Mouse (Mus musculus): Measurements from ENCODE around the gene Mfrp. TPM values are rescaled to one million over a fixed set of nuclear protein-coding genes. Genes with fewer than 3 reads are reported as not detected.

Gene Mfrp
- polyA plus RNA-seq, 1 experiment from 2014 or later: 0.18 TPM

DNA sequence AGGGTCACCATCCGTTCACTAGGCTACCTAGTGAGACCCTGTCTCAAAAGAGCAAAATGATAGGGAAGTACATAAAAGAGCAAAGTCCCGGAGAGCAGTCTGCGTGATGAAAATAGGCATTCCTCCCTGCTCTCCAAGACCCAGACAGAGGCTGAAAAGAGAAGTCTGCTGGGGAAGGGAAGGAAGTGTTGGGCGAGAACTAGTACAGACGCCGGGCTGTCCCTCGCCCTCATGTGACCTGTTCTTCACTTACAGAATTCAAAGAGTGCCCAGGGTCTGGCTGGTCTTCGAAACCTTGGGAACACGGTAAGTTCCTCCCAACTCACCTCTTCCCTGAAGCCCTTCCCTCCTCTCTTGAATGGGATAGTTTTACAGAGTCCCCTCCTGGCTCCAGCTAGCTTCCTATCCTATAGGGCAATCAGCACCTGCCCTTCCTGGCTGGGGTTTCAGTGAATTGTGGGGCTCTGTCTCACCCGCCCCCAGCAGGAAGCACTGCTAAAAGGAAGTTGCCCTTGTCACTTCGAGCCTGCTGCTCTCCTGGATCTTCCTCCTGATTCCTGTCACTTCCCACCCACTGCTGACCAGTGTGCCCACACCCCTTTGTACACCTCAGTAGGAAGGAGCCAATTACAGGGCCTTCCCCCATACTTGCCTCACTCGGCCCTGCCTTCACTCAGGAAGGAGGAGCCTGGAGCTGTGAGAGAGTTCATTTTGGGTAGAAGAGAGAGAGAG, 12.5 kb upstream of the Mfrp start:
- no peak for DNase-seq (ENCODE audit: low spot score)
- Histone ChIP-seq H3K27me3 (replicated peaks; ENCODE audit: control insufficient read depth, insufficient read depth, low read length) (0 out of 2 replicates have a peak, but pooled peaks cover 9% of the 10 kb centered on the region), H3K9me3 (ENCODE audit: control insufficient read depth, low read length) (no peaks in the 10 kb centered on the region), H3K27ac (ENCODE audit: low read depth) (no peak overlapping the region), H3K36me3 (ENCODE audit: control insufficient read depth, insufficient read depth, low read length) (peaks cover 18% of the 10 kb centered on the region), H3K9ac (ENCODE audit: low read length) (no peak overlapping the region), H3K4me1 (replicated peaks; ENCODE audit: control insufficient read depth, insufficient read depth, low read length) (peaks cover 22% of the 10 kb centered on the region), H3K4me2 (ENCODE audit: low read length) (no peak overlapping the region), H3K4me3 (ENCODE audit: low read depth, low read length) (no peak overlapping the region)
- WGBS: 58% methylated on average over 12 of the region's 12 CpGs
- no peak for ATAC-seq (replicated peaks; ENCODE audit: low FRiP score, low TSS enrichment, low read depth)

DNA sequence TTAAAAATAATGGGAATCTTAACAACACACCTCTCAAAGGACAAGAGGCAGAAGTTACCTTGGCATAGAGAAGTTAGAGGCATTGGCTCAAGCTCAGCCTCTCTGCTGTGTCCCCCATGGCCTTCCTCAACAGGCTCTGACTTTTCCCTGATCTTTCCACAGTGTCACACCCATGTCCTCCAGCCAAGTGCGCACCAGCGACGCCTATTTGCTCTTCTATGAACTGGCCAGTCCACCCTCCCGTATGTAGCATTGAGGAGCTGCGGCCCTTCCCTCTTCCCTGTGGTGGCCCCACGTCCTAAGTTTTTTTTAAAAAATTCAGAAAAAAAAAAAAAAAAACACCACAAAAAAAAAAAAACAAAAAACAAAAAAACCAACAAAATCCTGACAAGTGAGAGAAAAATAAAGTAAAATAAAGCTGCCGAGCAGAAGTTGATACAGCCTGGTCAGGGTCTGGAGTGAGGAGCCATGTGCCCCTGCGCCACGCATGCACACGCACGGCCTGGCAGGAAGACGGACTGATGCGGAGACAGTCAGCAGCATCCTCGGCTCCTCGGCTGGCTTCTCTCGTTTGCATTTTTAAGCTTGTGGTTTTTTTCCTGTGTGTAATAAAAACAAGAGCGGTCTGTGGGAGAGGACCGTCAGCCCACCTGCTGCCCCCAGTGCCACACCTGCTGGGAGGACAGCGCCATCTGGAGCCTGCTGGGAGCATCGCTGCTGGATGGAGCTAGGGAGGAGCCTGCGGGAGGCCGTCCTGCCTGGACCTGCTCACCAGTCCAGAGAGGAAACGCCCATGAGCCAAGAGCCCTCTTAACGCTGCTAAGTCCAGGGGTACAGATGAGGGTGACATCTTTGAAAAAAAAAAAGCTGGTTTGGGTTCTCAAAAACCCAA, 7.7 kb upstream of the Mfrp start:
- Histone ChIP-seq H3K4me1 (replicated peaks; ENCODE audit: control insufficient read depth, insufficient read depth, low read length) (peaks cover 5% of the 10 kb centered on the region; the same call in 1 of the 2 replicates), H3K27ac (ENCODE audit: low read depth) (no peak overlapping the region), H3K9ac (ENCODE audit: low read length) (no peak overlapping the region), H3K9me3 (ENCODE audit: control insufficient read depth, low read length) (no peaks in the 10 kb centered on the region), H3K36me3 (ENCODE audit: control insufficient read depth, insufficient read depth, low read length) (peaks cover 27% of the 10 kb centered on the region), H3K4me3 (ENCODE audit: low read depth, low read length) (no peak overlapping the region), H3K4me2 (ENCODE audit: low read length) (no peak overlapping the region), H3K27me3 (replicated peaks; ENCODE audit: control insufficient read depth, insufficient read depth, low read length) (no peaks in the 10 kb centered on the region)
- DNase-seq (ENCODE audit: low spot score) (peak; percentile 85), ATAC-seq (replicated peaks; ENCODE audit: low FRiP score, low TSS enrichment, low read depth) (peak; percentile 41)
- 40% methylated on average over 24 of the region's 24 CpGs for WGBS

DNA sequence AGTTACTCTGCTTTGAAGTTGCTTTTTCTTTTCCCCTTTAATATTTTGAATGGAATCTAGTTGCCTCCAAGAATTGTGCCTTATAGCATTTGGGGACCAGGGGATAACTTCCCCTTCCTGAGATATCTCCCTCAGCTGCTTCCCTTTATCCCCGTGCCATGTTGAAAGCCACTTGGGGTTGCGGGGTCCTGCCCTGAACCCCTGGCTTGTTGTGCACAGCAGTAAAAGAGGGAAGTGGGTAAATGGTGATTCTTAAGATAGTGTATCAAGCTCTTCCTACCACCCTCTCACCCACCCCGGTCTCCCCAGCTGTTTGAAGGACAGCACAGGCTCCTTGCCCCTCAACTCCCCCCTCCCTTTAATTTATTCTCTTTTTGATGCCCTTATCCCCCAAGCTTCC, 6.8 kb upstream of the Mfrp start:
- H3K4me3 ChIP-seq (ENCODE audit: low read depth, low read length): no peak overlapping the region
- no peak for DNase-seq (ENCODE audit: low spot score)
- no peak overlapping the region for H3K4me2 ChIP-seq (ENCODE audit: low read length)
- H3K4me1 ChIP-seq (replicated peaks; ENCODE audit: control insufficient read depth, insufficient read depth, low read length): no peaks in the 10 kb centered on the region
- no peak overlapping the region for H3K9ac ChIP-seq (ENCODE audit: low read length)
- H3K27me3 ChIP-seq (replicated peaks; ENCODE audit: control insufficient read depth, insufficient read depth, low read length): no peaks in the 10 kb centered on the region
- peaks cover 27% of the 10 kb centered on the region for H3K36me3 ChIP-seq (ENCODE audit: control insufficient read depth, insufficient read depth, low read length)
- H3K27ac ChIP-seq (ENCODE audit: low read depth): no peak overlapping the region
- H3K9me3 ChIP-seq (ENCODE audit: control insufficient read depth, low read length): no peaks in the 10 kb centered on the region
- ATAC-seq (replicated peaks; ENCODE audit: low FRiP score, low TSS enrichment, low read depth): no peak
- WGBS: 82% methylated on average over 3 of the region's 3 CpGs

DNA sequence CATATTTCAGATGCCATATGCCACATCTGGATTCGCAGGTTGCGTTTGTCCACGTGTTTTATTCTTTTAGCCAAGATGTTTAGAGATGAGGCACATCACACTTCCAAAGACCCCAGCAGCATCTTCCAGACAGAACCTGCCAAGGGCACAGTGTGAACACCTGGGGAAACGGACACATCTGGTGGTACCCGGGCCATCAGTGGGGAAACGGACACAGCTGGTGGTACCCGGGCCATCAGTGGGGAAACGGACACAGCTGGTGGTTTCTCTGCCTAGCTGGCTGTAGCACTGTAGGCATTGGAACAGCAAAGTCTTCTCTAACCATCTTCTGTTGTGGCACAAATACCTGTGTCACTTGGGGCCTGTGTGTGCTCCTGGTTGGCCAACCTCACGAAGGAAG, 5.7 kb upstream of the Mfrp start:
- no peak overlapping the region for H3K4me3 ChIP-seq (ENCODE audit: low read depth, low read length)
- no peak overlapping the region for H3K27ac ChIP-seq (ENCODE audit: low read depth)
- no peak overlapping the region for H3K9ac ChIP-seq (ENCODE audit: low read length)
- H3K36me3 ChIP-seq (ENCODE audit: control insufficient read depth, insufficient read depth, low read length): peaks cover 27% of the 10 kb centered on the region
- DNase-seq (ENCODE audit: low spot score): no peak
- ATAC-seq (replicated peaks; ENCODE audit: low FRiP score, low TSS enrichment, low read depth): no peak
- 94% methylated on average over 9 of the region's 9 CpGs for WGBS
- no peaks in the 10 kb centered on the region for H3K4me1 ChIP-seq (replicated peaks; ENCODE audit: control insufficient read depth, insufficient read depth, low read length)
- no peaks in the 10 kb centered on the region for H3K9me3 ChIP-seq (ENCODE audit: control insufficient read depth, low read length)
- no peaks in the 10 kb centered on the region for H3K27me3 ChIP-seq (replicated peaks; ENCODE audit: control insufficient read depth, insufficient read depth, low read length)
- H3K4me2 ChIP-seq (ENCODE audit: low read length): no peak overlapping the region

DNA sequence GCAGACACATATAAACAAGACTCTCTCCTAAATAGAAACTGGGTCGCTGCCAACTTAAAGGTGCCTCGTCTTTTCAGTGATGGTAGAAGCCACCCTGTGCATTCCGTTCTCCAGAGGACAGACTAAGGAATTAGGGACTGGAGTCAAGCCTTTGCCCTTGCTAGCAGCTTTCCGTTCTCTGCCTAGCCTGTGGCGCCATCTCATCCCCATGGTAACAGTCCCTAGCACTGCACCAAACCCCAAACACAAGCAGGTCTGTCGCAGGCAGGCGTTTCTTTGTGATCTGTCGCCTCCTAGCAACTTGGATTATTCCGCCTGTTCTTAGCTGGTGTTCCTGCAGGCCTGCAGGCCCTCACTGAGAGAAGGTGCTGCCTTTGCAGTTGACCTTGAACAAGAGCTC, 5.0 kb upstream of the Mfrp start:
- WGBS: 35% methylated on average over 9 of the region's 9 CpGs
- H3K4me2 ChIP-seq (ENCODE audit: low read length): no peak overlapping the region
- H3K4me3 ChIP-seq (ENCODE audit: low read depth, low read length): no peak overlapping the region
- H3K4me1 ChIP-seq (replicated peaks; ENCODE audit: control insufficient read depth, insufficient read depth, low read length): no peaks in the 10 kb centered on the region
- no peaks in the 10 kb centered on the region for H3K9me3 ChIP-seq (ENCODE audit: control insufficient read depth, low read length)
- no peak overlapping the region for H3K27ac ChIP-seq (ENCODE audit: low read depth)
- ATAC-seq (replicated peaks; ENCODE audit: low FRiP score, low TSS enrichment, low read depth) (no peak), DNase-seq (ENCODE audit: low spot score) (no peak)
- H3K36me3 ChIP-seq (ENCODE audit: control insufficient read depth, insufficient read depth, low read length): peaks cover 22% of the 10 kb centered on the region
- no peaks in the 10 kb centered on the region for H3K27me3 ChIP-seq (replicated peaks; ENCODE audit: control insufficient read depth, insufficient read depth, low read length)
- no peak overlapping the region for H3K9ac ChIP-seq (ENCODE audit: low read length)

DNA sequence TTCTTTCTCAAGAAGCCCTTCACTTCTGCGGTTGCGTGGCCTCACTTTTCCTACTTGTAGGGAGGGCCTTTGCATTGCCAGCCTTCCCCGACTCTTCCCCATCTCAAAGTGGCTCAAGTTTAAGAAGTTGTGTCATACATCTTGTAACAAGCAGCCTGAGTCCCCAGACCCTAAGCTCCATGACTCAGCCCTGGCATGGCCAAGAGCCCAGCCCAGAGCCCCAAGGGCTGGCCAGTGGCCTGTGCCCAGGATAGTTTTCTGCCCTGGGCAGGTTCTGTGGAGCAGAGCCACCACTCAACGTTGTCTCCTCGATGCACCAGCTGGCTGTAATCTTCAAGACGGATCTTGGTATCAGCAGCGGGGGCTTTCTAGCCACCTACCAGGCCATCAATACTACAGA, 3.4 kb downstream of the Mfrp start:
- no peak for DNase-seq (ENCODE audit: low spot score)
- H3K4me3 ChIP-seq (ENCODE audit: low read depth, low read length): no peak overlapping the region
- H3K9ac ChIP-seq (ENCODE audit: low read length): no peak overlapping the region
- no peaks in the 10 kb centered on the region for H3K27me3 ChIP-seq (replicated peaks; ENCODE audit: control insufficient read depth, insufficient read depth, low read length)
- H3K4me2 ChIP-seq (ENCODE audit: low read length): no peak overlapping the region
- no peaks in the 10 kb centered on the region for H3K9me3 ChIP-seq (ENCODE audit: control insufficient read depth, low read length)
- no peak overlapping the region for H3K27ac ChIP-seq (ENCODE audit: low read depth)
- ATAC-seq (replicated peaks; ENCODE audit: low FRiP score, low TSS enrichment, low read depth): no peak
- peaks cover 28% of the 10 kb centered on the region for H3K36me3 ChIP-seq (ENCODE audit: control insufficient read depth, insufficient read depth, low read length)
- H3K4me1 ChIP-seq (replicated peaks; ENCODE audit: control insufficient read depth, insufficient read depth, low read length): peaks cover 38% of the 10 kb centered on the region
- WGBS: 87% methylated on average over 7 of the region's 7 CpGs

DNA sequence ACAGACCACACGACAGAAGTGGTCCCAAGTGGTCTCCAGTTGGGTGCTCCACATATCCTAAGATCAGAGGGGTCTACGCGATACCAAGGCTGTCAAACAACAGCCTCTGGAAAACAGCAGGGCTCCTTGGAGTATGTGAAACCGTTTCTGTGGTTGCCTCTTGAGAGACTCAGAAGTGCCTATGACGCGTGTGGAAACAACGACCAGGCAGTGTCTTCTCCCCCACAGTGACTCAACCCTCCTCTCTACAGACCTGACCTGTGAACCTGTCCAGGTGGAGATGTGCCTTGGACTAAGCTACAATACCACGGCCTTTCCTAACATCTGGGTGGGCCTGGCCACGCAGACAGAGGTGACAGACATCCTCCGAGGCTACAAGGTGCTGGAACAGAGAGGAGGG, 4.3 kb downstream of the Mfrp start:
- ATAC-seq (replicated peaks; ENCODE audit: low FRiP score, low TSS enrichment, low read depth) (no peak), DNase-seq (ENCODE audit: low spot score) (no peak)
- H3K4me1 ChIP-seq (replicated peaks; ENCODE audit: control insufficient read depth, insufficient read depth, low read length): peaks cover 45% of the 10 kb centered on the region
- H3K4me3 ChIP-seq (ENCODE audit: low read depth, low read length): no peak overlapping the region
- H3K27ac ChIP-seq (ENCODE audit: low read depth): no peak overlapping the region
- no peak overlapping the region for H3K4me2 ChIP-seq (ENCODE audit: low read length)
- H3K9ac ChIP-seq (ENCODE audit: low read length): no peak overlapping the region
- no peaks in the 10 kb centered on the region for H3K27me3 ChIP-seq (replicated peaks; ENCODE audit: control insufficient read depth, insufficient read depth, low read length)
- 85% methylated on average over 10 of the region's 10 CpGs for WGBS
- no peaks in the 10 kb centered on the region for H3K9me3 ChIP-seq (ENCODE audit: control insufficient read depth, low read length)
- H3K36me3 ChIP-seq (ENCODE audit: control insufficient read depth, insufficient read depth, low read length): peaks cover 28% of the 10 kb centered on the region

DNA sequence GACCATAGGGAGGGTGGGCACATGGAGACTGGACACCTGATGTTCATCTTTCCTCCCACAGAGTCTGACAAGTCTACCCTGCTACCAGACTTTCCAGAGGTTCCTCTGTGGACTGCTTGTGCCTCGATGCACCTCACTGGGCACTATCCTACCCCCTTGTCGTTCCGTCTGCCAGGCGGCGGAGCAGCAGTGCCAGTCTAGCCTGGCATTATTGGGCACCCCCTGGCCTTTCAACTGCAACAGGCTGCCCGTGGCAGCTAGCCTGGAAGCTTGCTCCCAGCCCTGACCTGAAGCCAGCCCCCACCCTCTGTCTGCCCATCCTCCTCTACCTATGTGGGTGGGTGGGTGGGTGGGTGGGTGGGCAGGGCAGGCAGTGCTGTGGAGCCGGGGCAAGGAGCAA, 4.7 kb downstream of the Mfrp start:
- H3K27ac ChIP-seq (ENCODE audit: low read depth): no peak overlapping the region
- H3K36me3 ChIP-seq (ENCODE audit: control insufficient read depth, insufficient read depth, low read length): peaks cover 28% of the 10 kb centered on the region
- H3K9me3 ChIP-seq (ENCODE audit: control insufficient read depth, low read length): no peaks in the 10 kb centered on the region
- no peak overlapping the region for H3K4me2 ChIP-seq (ENCODE audit: low read length)
- peaks cover 45% of the 10 kb centered on the region for H3K4me1 ChIP-seq (replicated peaks; ENCODE audit: control insufficient read depth, insufficient read depth, low read length)
- WGBS: 93% methylated on average over 7 of the region's 7 CpGs
- H3K4me3 ChIP-seq (ENCODE audit: low read depth, low read length): no peak overlapping the region
- H3K27me3 ChIP-seq (replicated peaks; ENCODE audit: control insufficient read depth, insufficient read depth, low read length): no peaks in the 10 kb centered on the region
- no peak for ATAC-seq (replicated peaks; ENCODE audit: low FRiP score, low TSS enrichment, low read depth)
- no peak overlapping the region for H3K9ac ChIP-seq (ENCODE audit: low read length)
- no peak for DNase-seq (ENCODE audit: low spot score)
